Mouse (Mus musculus) heart, adult 2 months (tissue): ENCODE measurements around the gene Sycn.

ENCODE experiments used
- CTCF ChIP-seq: fragments of 200-600 bp; IDR thresholded peaks from 2 replicates; pipeline ENCODE4 v1.8.1; 2022; ENCODE audit warnings: antibody characterized with exemption, mild to moderate bottlenecking, moderate library complexity
- EP300 ChIP-seq: fragments of 200-500 bp; IDR thresholded peaks from 2 replicates; pipeline ENCODE4 v1.6.1; 2011; ENCODE audit warnings: low read depth, low read length, control low read depth; ENCODE audit not compliant: insufficient read depth
- POLR2A ChIP-seq: fragments of 200-500 bp; IDR thresholded peaks from 2 replicates; pipeline ENCODE4 v1.6.1; 2011; ENCODE audit warnings: mild to moderate bottlenecking, low read depth, low read length, control low read depth; ENCODE audit not compliant: insufficient read depth

- TF ChIP-seq CTCF (no peak), POLR2A (no peak), EP300 (no peak)
Observed at GRCm38 (mm10) chr7:28567539-28567938, 26.9 kb downstream of the Sycn start.
